Mouse (Mus musculus) forebrain, embryonic 10.5 days (tissue): ENCODE measurements around the gene Rxra. TPM values are rescaled to one million over a fixed set of nuclear protein-coding genes. Genes with fewer than 3 reads are reported as not detected.

Experiments
- DNase-seq: peaks from one replicate; pipeline ENCODE4 v3.0.0-alpha.2; 2017; ENCODE audit warnings: low spot score; ENCODE audit errors: extremely low spot score
- H3K27ac ChIP-seq: fragments of 300-500 bp; sonication (generic); 2 replicates; pipeline ENCODE4 v1.5.1; 2016; ENCODE audit warnings: mild to moderate bottlenecking
- H3K27me3 ChIP-seq: fragments of 300-500 bp; sonication (generic); 2 replicates; pipeline ENCODE4 v1.6.1; 2016; ENCODE audit warnings: mild to moderate bottlenecking; ENCODE audit not compliant: poor library complexity, severe bottlenecking
- H3K36me3 ChIP-seq: fragments of 300-500 bp; sonication (generic); replicated peaks from 2 replicates; pipeline ENCODE4 v1.6.1; 2016; ENCODE audit warnings: mild to moderate bottlenecking, moderate library complexity
- H3K4me1 ChIP-seq: fragments of 300-500 bp; sonication (generic); 2 replicates; pipeline ENCODE4 v1.6.1; 2016
- H3K4me3 ChIP-seq: fragments of 300-500 bp; sonication (generic); 2 replicates; pipeline ENCODE4 v1.5.1; 2016; ENCODE audit warnings: mild to moderate bottlenecking, moderate library complexity
- H3K9me3 ChIP-seq: fragments of 300-500 bp; sonication (generic); 2 replicates; pipeline ENCODE4 v1.6.1; 2016; ENCODE audit warnings: mild to moderate bottlenecking, moderate library complexity
- WGBS: fragments of 180-500 bp; shearing (Covaris S2); methylation state at CpG from one replicate; pipeline ENCODE4 v1.1.7; 2016; 5-methylcytosine and 5-hydroxymethylcytosine counted together
- polyA plus RNA-seq: library from polyadenylated mRNA; unstranded; fragments of >200 nt; fragmentation: Nextera tagmentation; extraction: Ambion mirVana; gene quantifications from 2 replicates; pipeline ENCODE4 v1.2.1, GENCODE M21; 2016

Gene Rxra
- polyA plus RNA-seq: 7.7 and 7.8 TPM in 2 replicates

GRCm38 (mm10) chr2:27676106-27676477 is at the start of gene Rxra:
Rxra (plus strand) TSS chr2:27676440.
- Histone ChIP-seq H3K4me3 (peak within 1 kb of the TSS; percentile 91), H3K4me1 (peaks cover 63% of the 10 kb centered on the region), H3K9me3 (no peaks in the 10 kb centered on the region), H3K27me3 (peaks cover 60% of the 10 kb centered on the region), H3K36me3 (no peaks in the 10 kb centered on the region), H3K27ac (peak within 1 kb of the TSS; percentile 97)
- WGBS: 3% methylated on average over 16 of the region's 16 CpGs
- DNase-seq: no peak

- Histone ChIP-seq H3K4me3 (no peak overlapping the region), H3K27ac (no peak overlapping the region), H3K36me3 (no peaks in the 10 kb centered on the region), H3K9me3 (no peaks in the 10 kb centered on the region), H3K4me1 (peaks cover 7% of the 10 kb centered on the region), H3K27me3 (peaks cover 53% of the 10 kb centered on the region)
- no peak for DNase-seq
- WGBS: 66% methylated on average over 1 of the region's 1 CpGs
These were observed 49.6 kb upstream of the Rxra start for GRCm38 (mm10) chr2:27626604-27627003.

- no peak overlapping the region for H3K27ac ChIP-seq
- no peak for DNase-seq
- H3K9me3 ChIP-seq: no peaks in the 10 kb centered on the region
- H3K36me3 ChIP-seq: no peaks in the 10 kb centered on the region
- H3K4me3 ChIP-seq: no peak overlapping the region
- H3K4me1 ChIP-seq: peaks cover 8% of the 10 kb centered on the region; the same call in 1 of the 2 replicates
- WGBS: 81% methylated on average over 3 of the region's 3 CpGs
- peaks cover 11% of the 10 kb centered on the region; the same call in 1 of the 2 replicates for H3K27me3 ChIP-seq
These were observed 45.5 kb upstream of the Rxra start for GRCm38 (mm10) chr2:27630601-27631285.

GRCm38 (mm10) chr2:27633471-27633870 is 42.8 kb upstream of the Rxra start:
- Histone ChIP-seq H3K4me3 (no peak overlapping the region), H3K4me1 (peaks cover 13% of the 10 kb centered on the region), H3K9me3 (no peaks in the 10 kb centered on the region), H3K27me3 (no peaks in the 10 kb centered on the region; the same call in 1 of the 2 replicates), H3K36me3 (no peaks in the 10 kb centered on the region), H3K27ac (no peak overlapping the region)
- WGBS: 74% methylated on average over 2 of the region's 2 CpGs
- DNase-seq: no peak

GRCm38 (mm10) chr2:27634018-27634417 is 42.2 kb upstream of the Rxra start:
- no peaks in the 10 kb centered on the region for H3K9me3 ChIP-seq
- no peaks in the 10 kb centered on the region for H3K36me3 ChIP-seq
- no peak overlapping the region for H3K27ac ChIP-seq
- WGBS: 58% methylated on average over 1 of the region's 1 CpGs
- H3K27me3 ChIP-seq: no peaks in the 10 kb centered on the region; the same call in 1 of the 2 replicates
- H3K4me3 ChIP-seq: no peak overlapping the region
- DNase-seq: no peak
- H3K4me1 ChIP-seq: peaks cover 13% of the 10 kb centered on the region

GRCm38 (mm10) chr2:27635147-27635738 is 41.0 kb upstream of the Rxra start:
- WGBS: 86% methylated on average over 13 of the region's 13 CpGs
- no peaks in the 10 kb centered on the region for H3K9me3 ChIP-seq

GRCm38 (mm10) chr2:27636796-27637195 is 39.4 kb upstream of the Rxra start:
- Histone ChIP-seq H3K4me3 (no peak overlapping the region), H3K9me3 (no peaks in the 10 kb centered on the region), H3K27me3 (peaks cover 12% of the 10 kb centered on the region; the same call in 1 of the 2 replicates), H3K4me1 (peaks cover 20% of the 10 kb centered on the region), H3K36me3 (no peaks in the 10 kb centered on the region), H3K27ac (no peak overlapping the region)
- no peak for DNase-seq
- WGBS: 86% methylated on average over 1 of the region's 1 CpGs

More at GRCm38 (mm10) chr2:27635147-27635738, 41.0 kb upstream of the Rxra start:
- Histone ChIP-seq H3K27me3 (no peaks in the 10 kb centered on the region; the same call in 1 of the 2 replicates), H3K4me3 (no peak overlapping the region), H3K4me1 (peaks cover 13% of the 10 kb centered on the region), H3K27ac (no peak overlapping the region), H3K36me3 (no peaks in the 10 kb centered on the region)
- DNase-seq: no peak

- DNase-seq: no peak
- H3K27me3 ChIP-seq: peaks cover 18% of the 10 kb centered on the region
- WGBS: 86% methylated on average over 8 of the region's 8 CpGs
These were observed 38.9 kb upstream of the Rxra start for GRCm38 (mm10) chr2:27637281-27637896.

GRCm38 (mm10) chr2:27639631-27640334 is 36.5 kb upstream of the Rxra start:
- 91% methylated on average over 5 of the region's 5 CpGs for WGBS
- no peak overlapping the region for H3K27ac ChIP-seq

More at GRCm38 (mm10) chr2:27637281-27637896, 38.9 kb upstream of the Rxra start:
- peaks cover 20% of the 10 kb centered on the region for H3K4me1 ChIP-seq
- H3K27ac ChIP-seq: no peak overlapping the region
- H3K36me3 ChIP-seq: no peaks in the 10 kb centered on the region
- no peaks in the 10 kb centered on the region for H3K9me3 ChIP-seq
- no peak overlapping the region for H3K4me3 ChIP-seq

GRCm38 (mm10) chr2:27640900-27641479 is 35.2 kb upstream of the Rxra start:
- 52% methylated on average over 3 of the region's 3 CpGs for WGBS
- Histone ChIP-seq H3K27me3 (peaks cover 52% of the 10 kb centered on the region), H3K9me3 (no peaks in the 10 kb centered on the region), H3K4me1 (peaks cover 17% of the 10 kb centered on the region; the same call in 1 of the 2 replicates), H3K36me3 (no peaks in the 10 kb centered on the region), H3K4me3 (no peak overlapping the region), H3K27ac (peak overlapping the region; percentile 11; the same call in 1 of the 2 replicates)
- DNase-seq: no peak

More at GRCm38 (mm10) chr2:27639631-27640334, 36.5 kb upstream of the Rxra start:
- H3K4me3 ChIP-seq: no peak overlapping the region
- H3K4me1 ChIP-seq: peaks cover 20% of the 10 kb centered on the region
- no peak for DNase-seq
- H3K36me3 ChIP-seq: no peaks in the 10 kb centered on the region
- peaks cover 40% of the 10 kb centered on the region for H3K27me3 ChIP-seq
- no peaks in the 10 kb centered on the region for H3K9me3 ChIP-seq

- Histone ChIP-seq H3K27ac (0 out of 2 replicates have a peak overlapping the region, but pooled peaks have one; percentile 20), H3K4me1 (peaks cover 16% of the 10 kb centered on the region), H3K9me3 (no peaks in the 10 kb centered on the region), H3K4me3 (no peak overlapping the region), H3K27me3 (peaks cover 73% of the 10 kb centered on the region), H3K36me3 (no peaks in the 10 kb centered on the region)
- DNase-seq: no peak
- 56% methylated on average over 5 of the region's 5 CpGs for WGBS
These were observed 31.6 kb upstream of the Rxra start for GRCm38 (mm10) chr2:27644547-27645120.

GRCm38 (mm10) chr2:27645471-27645870 is 30.8 kb upstream of the Rxra start:
- peaks cover 75% of the 10 kb centered on the region for H3K27me3 ChIP-seq
- H3K27ac ChIP-seq: no peak overlapping the region
- H3K4me3 ChIP-seq: no peak overlapping the region
- no peaks in the 10 kb centered on the region for H3K36me3 ChIP-seq
- H3K4me1 ChIP-seq: peaks cover 25% of the 10 kb centered on the region
- 67% methylated on average over 3 of the region's 3 CpGs for WGBS
- H3K9me3 ChIP-seq: no peaks in the 10 kb centered on the region
- no peak for DNase-seq
